Mouse (Mus musculus): Measurements from ENCODE around the gene Gramd4. TPM values are rescaled to one million over a fixed set of nuclear protein-coding genes. Genes with fewer than 3 reads are reported as not detected.

Gramd4 gene
- total RNA-seq, 1 experiment: 24.5 TPM

DNA sequence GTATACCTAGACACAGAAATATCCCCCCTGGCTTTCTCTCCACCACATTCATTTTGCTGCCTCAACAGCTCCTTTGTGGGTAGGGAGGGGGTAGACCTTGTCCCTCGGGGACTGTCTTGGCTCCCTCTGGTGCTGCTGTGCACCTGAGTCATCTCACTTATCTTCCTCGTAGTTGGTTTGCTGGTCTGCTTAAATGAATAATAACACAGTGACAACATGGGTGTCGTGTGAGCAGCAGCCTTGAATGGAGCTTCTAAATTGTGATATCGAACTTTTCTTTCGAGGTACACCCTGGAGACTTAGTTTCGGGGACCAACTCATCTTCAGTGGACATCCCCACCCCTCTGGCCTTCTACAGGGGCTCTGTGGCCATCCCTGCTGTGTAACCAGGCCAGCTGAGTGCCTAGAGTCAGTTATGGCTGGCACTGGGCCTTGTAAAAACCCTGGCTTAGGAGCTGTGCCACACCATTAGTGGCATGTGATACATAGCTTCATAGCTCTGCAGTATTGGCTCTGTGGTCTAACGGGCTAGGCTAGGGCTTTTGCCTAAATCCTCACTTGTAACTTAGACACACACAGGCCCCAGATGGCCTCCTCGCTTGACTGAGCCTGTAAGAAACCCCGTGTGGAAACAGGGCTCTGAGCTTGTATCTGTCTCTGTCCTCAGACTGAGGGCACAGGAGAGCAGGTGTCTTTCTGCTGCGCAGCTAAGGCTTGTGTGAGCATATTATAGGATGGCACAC, 53.0 kb downstream of the Gramd4 start:
- no peaks in the 10 kb centered on the region for H3K9me3 ChIP-seq (ENCODE audit: control insufficient read depth, insufficient read depth, low read depth, low read length)
- H3K36me3 ChIP-seq (ENCODE audit: control insufficient read depth, insufficient read depth, low read length, poor library complexity, severe bottlenecking): no peaks in the 10 kb centered on the region
- no peak overlapping the region for H3K4me3 ChIP-seq (ENCODE audit: insufficient read depth in 1 of 2, low read depth in 1 of 2, low read length in 2 of 2, poor library complexity in 1 of 2, severe bottlenecking in 1 of 2)
- H3K9ac ChIP-seq (ENCODE audit: insufficient read depth, low read depth, low read length, poor library complexity, severe bottlenecking): no peak overlapping the region
- H3K4me1 ChIP-seq (ENCODE audit: control insufficient read depth in 2 of 2, insufficient read depth in 2 of 2, low read length in 2 of 2, poor library complexity in 1 of 2): peaks cover 3 to 22% of the 10 kb centered on the region in 2 experiments; a peak in 2 of 4 replicates
- no peak for TF ChIP-seq HCFC1 (IDR thresholded peaks at IDR 0.05; ENCODE audit: borderline replicate concordance, insufficient read depth, low read length)
- TF ChIP-seq CHD2 (IDR thresholded peaks at IDR 0.05; ENCODE audit: low read depth, low read length): no peak
- TF ChIP-seq ZC3H11A (IDR thresholded peaks at IDR 0.05; ENCODE audit: borderline replicate concordance, low read depth, low read length): no peak
- no peak for TF ChIP-seq MAFK (IDR thresholded peaks at IDR 0.05; ENCODE audit: insufficient read depth, low read depth, low read length)
- no peak for TF ChIP-seq ZNF384 (IDR thresholded peaks at IDR 0.05; ENCODE audit: low read depth, low read length)
- H3K27ac ChIP-seq (ENCODE audit: insufficient read depth, low read depth, low read length, poor library complexity, severe bottlenecking): no peak overlapping the region
- DNase-seq (ENCODE audit: low read depth, low spot score): no peak
- in situ Hi-C loops (cut with MboI; ENCODE audit: low sequenced_read_pairs in 2 of 2, unreplicated experiment in 2 of 2): no loop called here

DNA sequence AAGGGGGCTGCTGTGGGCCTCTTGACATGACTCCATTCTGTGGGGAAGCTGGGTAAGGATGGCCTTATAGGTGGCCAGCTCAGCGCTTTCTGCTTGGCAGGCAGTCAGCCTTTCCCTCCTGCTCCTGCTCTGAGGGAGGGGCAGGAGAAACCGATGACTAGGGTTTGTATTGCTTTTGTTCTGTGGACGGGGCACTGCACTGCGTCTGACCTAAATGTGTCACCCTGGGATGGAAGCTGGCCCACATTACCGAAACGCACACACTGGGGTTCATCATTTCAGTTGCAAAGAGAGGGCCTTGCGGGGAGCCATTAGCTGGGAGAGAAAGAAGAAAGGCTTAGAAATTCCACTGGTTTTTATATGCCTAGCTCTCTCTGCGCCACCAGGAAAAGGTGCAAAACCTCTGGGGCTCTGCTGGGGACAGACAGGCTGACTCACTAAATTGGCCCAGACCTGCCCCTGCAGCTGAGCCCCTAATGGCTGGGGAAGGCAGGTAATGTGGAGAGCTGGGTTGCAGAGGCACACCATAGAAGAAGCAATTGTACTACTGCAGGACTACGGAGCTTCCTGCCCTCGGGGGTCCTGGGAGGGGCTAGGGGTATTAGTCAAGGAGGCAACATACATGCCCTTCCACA, 55.3 kb downstream of the Gramd4 start:
- in situ Hi-C loops (cut with MboI; ENCODE audit: low sequenced_read_pairs in 2 of 2, unreplicated experiment in 2 of 2): no loop called here

DNA sequence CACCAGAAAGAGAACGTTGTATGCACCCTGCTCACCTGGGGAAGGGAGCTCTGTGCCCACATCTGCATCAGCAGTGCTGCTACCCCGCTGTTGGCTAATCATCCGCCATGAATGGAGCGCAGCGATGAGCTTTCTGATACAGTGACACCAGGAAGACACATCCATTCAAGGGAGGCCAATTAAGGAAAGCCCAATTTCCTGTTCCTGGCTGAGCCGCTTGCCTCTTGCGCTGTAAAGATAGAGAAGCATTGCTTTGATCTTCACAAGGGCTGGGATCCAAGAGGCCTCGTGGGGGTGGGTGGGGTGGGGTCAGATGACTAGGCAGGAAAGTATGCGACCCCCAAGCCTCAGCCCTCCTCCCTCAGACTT, 55.8 kb downstream of the Gramd4 start:
- Histone ChIP-seq H3K36me3 (ENCODE audit: control insufficient read depth, insufficient read depth, low read length, poor library complexity, severe bottlenecking) (no peaks in the 10 kb centered on the region), H3K4me3 (ENCODE audit: insufficient read depth in 1 of 2, low read depth in 1 of 2, low read length in 2 of 2, poor library complexity in 1 of 2, severe bottlenecking in 1 of 2) (peak overlapping the region in 1 of 2 experiments; percentile 11; a peak in 1 of 4 replicates), H3K9me3 (ENCODE audit: control insufficient read depth, insufficient read depth, low read depth, low read length) (no peaks in the 10 kb centered on the region), H3K4me1 (ENCODE audit: control insufficient read depth in 2 of 2, insufficient read depth in 2 of 2, low read length in 2 of 2, poor library complexity in 1 of 2) (peaks cover 7 to 30% of the 10 kb centered on the region in 2 experiments), H3K9ac (ENCODE audit: insufficient read depth, low read depth, low read length, poor library complexity, severe bottlenecking) (no peak overlapping the region), H3K27ac (ENCODE audit: insufficient read depth, low read depth, low read length, poor library complexity, severe bottlenecking) (peak overlapping the region; percentile 3; the same call in 1 of the 2 replicates)
- DNase-seq (ENCODE audit: low read depth, low spot score): peak; percentile 26
- no peak for TF ChIP-seq ZNF384 (IDR thresholded peaks at IDR 0.05; ENCODE audit: low read depth, low read length)
- TF ChIP-seq HCFC1 (IDR thresholded peaks at IDR 0.05; ENCODE audit: borderline replicate concordance, insufficient read depth, low read length): no peak
- TF ChIP-seq CHD2 (IDR thresholded peaks at IDR 0.05; ENCODE audit: low read depth, low read length): no peak
- TF ChIP-seq ZC3H11A (IDR thresholded peaks at IDR 0.05; ENCODE audit: borderline replicate concordance, low read depth, low read length): no peak
- no peak for TF ChIP-seq MAFK (IDR thresholded peaks at IDR 0.05; ENCODE audit: insufficient read depth, low read depth, low read length)
- in situ Hi-C loops (cut with MboI; ENCODE audit: low sequenced_read_pairs in 2 of 2, unreplicated experiment in 2 of 2): no loop called here

More for the DNA sequence above, 55.3 kb downstream of the Gramd4 start:
- Histone ChIP-seq H3K9ac (ENCODE audit: insufficient read depth, low read depth, low read length, poor library complexity, severe bottlenecking) (no peak overlapping the region), H3K4me1 (ENCODE audit: control insufficient read depth in 2 of 2, insufficient read depth in 2 of 2, low read length in 2 of 2, poor library complexity in 1 of 2) (peaks cover 7 to 31% of the 10 kb centered on the region in 2 experiments), H3K27ac (ENCODE audit: insufficient read depth, low read depth, low read length, poor library complexity, severe bottlenecking) (0 out of 2 replicates have a peak overlapping the region, but pooled peaks have one; percentile 3), H3K36me3 (ENCODE audit: control insufficient read depth, insufficient read depth, low read length, poor library complexity, severe bottlenecking) (no peaks in the 10 kb centered on the region), H3K9me3 (ENCODE audit: control insufficient read depth, insufficient read depth, low read depth, low read length) (no peaks in the 10 kb centered on the region), H3K4me3 (ENCODE audit: insufficient read depth in 1 of 2, low read depth in 1 of 2, low read length in 2 of 2, poor library complexity in 1 of 2, severe bottlenecking in 1 of 2) (peak overlapping the region in 1 of 2 experiments; percentile 11; a peak in 1 of 4 replicates)
- DNase-seq (ENCODE audit: low read depth, low spot score): no peak
- TF ChIP-seq MAFK (IDR thresholded peaks at IDR 0.05; ENCODE audit: insufficient read depth, low read depth, low read length) (no peak), ZC3H11A (IDR thresholded peaks at IDR 0.05; ENCODE audit: borderline replicate concordance, low read depth, low read length) (no peak), HCFC1 (IDR thresholded peaks at IDR 0.05; ENCODE audit: borderline replicate concordance, insufficient read depth, low read length) (no peak), CHD2 (IDR thresholded peaks at IDR 0.05; ENCODE audit: low read depth, low read length) (no peak), ZNF384 (IDR thresholded peaks at IDR 0.05; ENCODE audit: low read depth, low read length) (no peak)

DNA sequence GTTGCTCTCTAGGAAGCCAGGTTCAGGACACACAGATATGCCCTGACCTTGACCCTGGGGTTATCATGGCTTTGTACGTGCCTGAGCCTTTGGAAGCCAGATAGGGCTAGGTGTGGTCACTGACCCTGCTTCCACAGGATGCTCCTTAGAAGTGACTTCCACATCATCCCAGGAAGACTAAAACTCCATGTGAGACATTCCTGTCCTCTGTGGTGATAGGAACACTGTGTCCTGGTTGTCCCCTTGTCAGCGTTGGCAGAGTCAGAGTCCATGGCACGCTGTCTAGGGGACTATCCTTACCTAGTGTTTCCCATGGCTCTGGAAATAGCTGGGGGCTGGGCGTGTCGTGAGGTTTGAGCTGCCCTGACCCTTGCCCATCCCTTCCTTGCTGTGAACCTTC, 58.9 kb downstream of the Gramd4 start:
- in situ Hi-C loops (cut with MboI; ENCODE audit: low sequenced_read_pairs in 2 of 2, unreplicated experiment in 2 of 2): no loop called here
- no peaks in the 10 kb centered on the region for H3K9me3 ChIP-seq (ENCODE audit: control insufficient read depth, insufficient read depth, low read depth, low read length)
- no peak overlapping the region for H3K4me3 ChIP-seq (ENCODE audit: insufficient read depth in 1 of 2, low read depth in 1 of 2, low read length in 2 of 2, poor library complexity in 1 of 2, severe bottlenecking in 1 of 2)
- no peak overlapping the region for H3K9ac ChIP-seq (ENCODE audit: insufficient read depth, low read depth, low read length, poor library complexity, severe bottlenecking)
- H3K4me1 ChIP-seq (ENCODE audit: control insufficient read depth in 2 of 2, insufficient read depth in 2 of 2, low read length in 2 of 2, poor library complexity in 1 of 2): peaks cover 7 to 26% of the 10 kb centered on the region in 2 experiments
- TF ChIP-seq ZC3H11A (IDR thresholded peaks at IDR 0.05; ENCODE audit: borderline replicate concordance, low read depth, low read length) (no peak), MAFK (IDR thresholded peaks at IDR 0.05; ENCODE audit: insufficient read depth, low read depth, low read length) (no peak), ZNF384 (IDR thresholded peaks at IDR 0.05; ENCODE audit: low read depth, low read length) (no peak), HCFC1 (IDR thresholded peaks at IDR 0.05; ENCODE audit: borderline replicate concordance, insufficient read depth, low read length) (no peak), CHD2 (IDR thresholded peaks at IDR 0.05; ENCODE audit: low read depth, low read length) (no peak)
- no peak for DNase-seq (ENCODE audit: low read depth, low spot score)
- no peak overlapping the region for H3K27ac ChIP-seq (ENCODE audit: insufficient read depth, low read depth, low read length, poor library complexity, severe bottlenecking)
- H3K36me3 ChIP-seq (ENCODE audit: control insufficient read depth, insufficient read depth, low read length, poor library complexity, severe bottlenecking): peaks cover 3% of the 10 kb centered on the region; the same call in 1 of the 2 replicates

Data from ES-E14 (cell line).